Mouse (Mus musculus): ENCODE results near the gene Fmnl1. TPM values are rescaled to one million over a fixed set of nuclear protein-coding genes. Genes with fewer than 3 reads are reported as not detected.

Gene Fmnl1
- polyA plus RNA-seq, 1 experiment: not detected

DNA sequence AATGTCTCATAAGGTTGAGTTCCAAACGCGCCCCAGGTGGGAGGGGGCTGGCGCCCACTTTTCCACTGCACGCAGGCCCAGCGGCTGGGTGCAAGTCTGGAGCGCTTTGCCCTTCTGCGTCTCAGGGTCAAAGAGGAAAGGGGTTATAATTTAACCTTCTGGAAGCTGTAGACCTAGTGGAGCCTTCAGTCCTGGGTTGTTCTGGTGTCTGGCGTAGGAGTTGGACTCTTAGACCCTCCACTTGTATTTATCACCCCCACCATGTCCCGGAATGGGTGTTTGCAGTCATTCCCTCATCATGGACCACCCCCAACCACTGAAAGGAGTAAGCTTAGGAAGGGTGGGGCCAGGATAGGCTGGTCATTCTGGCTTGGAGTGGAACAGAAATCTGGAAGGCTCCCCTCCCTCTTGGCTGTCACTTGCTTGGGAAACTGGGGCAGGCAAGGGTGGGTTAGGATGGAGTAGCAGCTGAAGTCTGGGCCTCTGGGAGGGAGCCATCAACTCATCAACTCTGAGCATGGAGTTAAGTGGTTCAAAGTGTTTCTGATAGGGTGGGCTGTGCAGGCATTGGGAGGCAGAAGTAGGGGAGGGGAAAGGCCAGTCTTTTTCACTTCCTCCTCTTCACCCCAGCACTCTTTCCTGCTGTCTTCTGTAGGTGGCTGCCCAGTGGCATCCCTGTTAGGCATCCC is 940 bp downstream of the Fmnl1 start:
- TF ChIP-seq CTCF (IDR thresholded peaks at IDR 0.05; ENCODE audit: insufficient read depth, low read depth, low read length) (no peak), POLR2A (IDR thresholded peaks at IDR 0.05; ENCODE audit: insufficient read depth, low read depth, low read length) (no peak)
- Histone ChIP-seq H3K4me1 (ENCODE audit: control insufficient read depth, insufficient read depth, low read length) (peaks cover 31% of the 10 kb centered on the region), H3K4me3 (ENCODE audit: insufficient read depth, low read depth, low read length) (peak overlapping the region; percentile 79), H3K27ac (ENCODE audit: insufficient read depth, low read depth, low read length) (no peak overlapping the region)
- WGBS: 52% methylated on average over 9 of the region's 9 CpGs

DNA sequence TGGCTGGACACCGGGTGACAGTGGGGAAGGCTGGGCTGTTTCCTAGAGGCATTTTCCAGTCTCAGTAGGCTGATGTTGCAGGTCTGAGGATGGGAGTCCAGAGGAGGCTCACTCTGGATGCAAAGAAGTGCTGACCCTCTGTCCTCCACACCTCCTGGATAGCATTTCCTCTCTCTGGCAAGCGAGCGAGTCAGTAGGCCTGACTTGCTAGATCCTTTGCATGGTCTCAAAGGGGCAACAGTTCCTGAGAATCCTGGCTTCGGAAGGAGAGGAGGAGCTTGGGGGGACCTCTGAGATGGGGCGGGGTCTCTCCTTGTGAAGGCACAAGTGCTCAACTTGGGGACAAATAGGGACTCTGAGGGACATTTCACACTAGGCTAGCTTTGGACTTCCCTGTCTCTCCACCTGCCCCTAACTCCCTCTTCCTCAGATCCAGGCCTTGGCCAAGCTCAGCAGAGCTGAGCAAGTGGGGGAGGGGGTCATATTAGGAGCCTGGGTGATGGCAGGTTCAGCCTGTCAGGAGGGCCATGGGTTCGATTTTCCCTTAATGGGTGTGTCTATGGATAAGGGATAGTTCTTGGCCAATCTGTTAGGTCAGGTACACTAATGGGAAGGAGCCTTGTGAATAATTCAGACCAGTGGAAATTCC is 1.6 kb downstream of the Fmnl1 start:
- H3K4me1 ChIP-seq (ENCODE audit: control insufficient read depth, insufficient read depth, low read length): peaks cover 31% of the 10 kb centered on the region
- no peak overlapping the region for H3K27ac ChIP-seq (ENCODE audit: insufficient read depth, low read depth, low read length)
- WGBS: 78% methylated on average over 6 of the region's 6 CpGs
- TF ChIP-seq CTCF (IDR thresholded peaks at IDR 0.05; ENCODE audit: insufficient read depth, low read depth, low read length) (no peak), POLR2A (IDR thresholded peaks at IDR 0.05; ENCODE audit: insufficient read depth, low read depth, low read length) (no peak)
- peak overlapping the region; percentile 79 for H3K4me3 ChIP-seq (ENCODE audit: insufficient read depth, low read depth, low read length)

DNA sequence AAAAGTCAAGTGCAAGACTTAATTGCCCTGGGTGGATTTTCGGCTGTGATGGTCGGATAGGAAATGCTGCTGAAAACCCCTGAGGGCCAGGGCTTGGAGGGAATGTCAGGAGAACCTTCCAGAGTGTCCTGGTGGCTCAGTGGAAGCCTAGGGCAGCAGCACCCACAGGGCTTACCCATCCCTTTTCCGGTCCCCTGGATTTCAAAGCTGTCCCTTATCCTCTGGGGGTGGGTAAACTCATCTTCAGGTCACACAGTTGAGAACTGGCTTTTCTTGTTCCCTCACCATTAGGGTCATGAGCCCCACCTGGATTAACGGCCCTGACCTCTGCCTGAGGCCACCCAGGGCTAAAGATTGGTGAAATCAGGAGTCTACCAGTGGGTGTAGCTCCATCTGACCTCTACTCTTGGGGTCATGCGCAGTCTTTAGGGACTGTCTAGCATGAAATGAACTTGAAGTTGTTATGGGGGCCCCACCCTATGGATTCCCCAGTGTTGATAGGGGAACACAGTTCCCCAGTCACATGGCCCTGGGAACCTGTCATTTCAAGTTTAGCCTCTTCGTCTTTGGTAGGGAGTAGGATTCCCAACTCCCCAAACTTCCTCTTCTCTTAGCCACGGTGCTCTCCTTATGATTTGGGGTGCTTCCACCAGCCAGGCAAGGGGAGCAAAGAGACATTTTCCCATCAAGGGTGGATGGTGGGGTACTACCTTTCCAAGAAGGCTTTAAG is 2.3 kb downstream of the Fmnl1 start:
- TF ChIP-seq CTCF (IDR thresholded peaks at IDR 0.05; ENCODE audit: insufficient read depth, low read depth, low read length) (no peak), POLR2A (IDR thresholded peaks at IDR 0.05; ENCODE audit: insufficient read depth, low read depth, low read length) (no peak)
- H3K4me3 ChIP-seq (ENCODE audit: insufficient read depth, low read depth, low read length): no peak overlapping the region
- peaks cover 31% of the 10 kb centered on the region for H3K4me1 ChIP-seq (ENCODE audit: control insufficient read depth, insufficient read depth, low read length)
- 87% methylated on average over 7 of the region's 7 CpGs for WGBS
- H3K27ac ChIP-seq (ENCODE audit: insufficient read depth, low read depth, low read length): no peak overlapping the region

DNA sequence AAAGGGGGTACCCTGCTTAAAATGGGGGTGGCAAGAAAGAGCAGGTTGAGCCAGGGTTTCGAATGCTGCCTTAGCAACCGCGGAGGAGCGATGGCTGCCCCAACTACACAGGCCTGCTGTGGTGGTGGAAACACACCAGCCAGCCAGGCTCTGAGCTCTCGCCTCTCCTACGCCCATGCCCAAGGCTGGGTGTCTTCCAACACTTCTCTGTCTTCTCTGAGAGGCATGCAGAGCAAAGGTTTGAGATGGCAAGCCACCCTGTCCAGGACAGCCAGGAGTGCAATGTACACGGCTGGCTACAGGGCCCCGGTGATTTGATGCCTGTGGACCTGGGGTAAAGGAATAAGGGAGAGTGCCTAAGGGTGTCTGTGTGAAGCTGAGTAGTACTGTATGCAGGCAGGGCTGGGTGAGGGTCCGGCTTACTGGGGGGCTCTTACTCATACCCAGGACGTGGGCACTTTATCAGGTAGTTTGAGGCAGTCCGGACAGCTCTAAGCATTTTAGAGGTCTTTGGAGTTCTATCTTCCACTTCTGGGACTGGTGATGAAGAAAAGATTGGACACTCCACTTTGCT is 3.0 kb downstream of the Fmnl1 start:
- Histone ChIP-seq H3K27ac (ENCODE audit: insufficient read depth, low read depth, low read length) (no peak overlapping the region), H3K4me1 (ENCODE audit: control insufficient read depth, insufficient read depth, low read length) (peaks cover 31% of the 10 kb centered on the region), H3K4me3 (ENCODE audit: insufficient read depth, low read depth, low read length) (no peak overlapping the region)
- TF ChIP-seq CTCF (IDR thresholded peaks at IDR 0.05; ENCODE audit: insufficient read depth, low read depth, low read length) (no peak), POLR2A (IDR thresholded peaks at IDR 0.05; ENCODE audit: insufficient read depth, low read depth, low read length) (no peak)
- 95% methylated on average over 11 of the region's 11 CpGs for WGBS

DNA sequence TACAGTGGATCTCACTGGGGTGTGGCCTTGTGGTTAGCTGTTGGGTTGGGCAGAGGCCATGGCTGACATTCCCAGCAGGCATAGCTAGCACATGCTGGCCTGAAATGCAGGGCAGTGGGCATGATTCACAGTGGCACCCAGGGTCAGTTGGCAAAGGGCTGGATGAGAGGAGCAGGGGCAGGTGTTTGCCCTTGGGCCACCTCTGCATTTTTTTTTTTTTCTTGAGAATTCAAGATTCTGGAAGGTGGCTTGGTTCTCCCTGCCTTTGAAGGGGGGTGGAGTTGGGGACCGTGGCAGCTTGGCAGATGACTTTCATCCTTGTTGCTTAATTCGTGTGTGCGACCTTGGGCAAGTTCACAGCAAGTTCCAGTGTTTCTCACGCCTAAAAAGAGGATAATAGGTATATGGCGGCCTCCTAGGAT is 3.5 kb downstream of the Fmnl1 start:
- no peak for TF ChIP-seq POLR2A (IDR thresholded peaks at IDR 0.05; ENCODE audit: insufficient read depth, low read depth, low read length)
- TF ChIP-seq CTCF (IDR thresholded peaks at IDR 0.05; ENCODE audit: insufficient read depth, low read depth, low read length): no peak
- H3K4me3 ChIP-seq (ENCODE audit: insufficient read depth, low read depth, low read length): no peak overlapping the region
- H3K27ac ChIP-seq (ENCODE audit: insufficient read depth, low read depth, low read length): no peak overlapping the region
- WGBS: 87% methylated on average over 5 of the region's 5 CpGs
- peaks cover 28% of the 10 kb centered on the region for H3K4me1 ChIP-seq (ENCODE audit: control insufficient read depth, insufficient read depth, low read length)

DNA sequence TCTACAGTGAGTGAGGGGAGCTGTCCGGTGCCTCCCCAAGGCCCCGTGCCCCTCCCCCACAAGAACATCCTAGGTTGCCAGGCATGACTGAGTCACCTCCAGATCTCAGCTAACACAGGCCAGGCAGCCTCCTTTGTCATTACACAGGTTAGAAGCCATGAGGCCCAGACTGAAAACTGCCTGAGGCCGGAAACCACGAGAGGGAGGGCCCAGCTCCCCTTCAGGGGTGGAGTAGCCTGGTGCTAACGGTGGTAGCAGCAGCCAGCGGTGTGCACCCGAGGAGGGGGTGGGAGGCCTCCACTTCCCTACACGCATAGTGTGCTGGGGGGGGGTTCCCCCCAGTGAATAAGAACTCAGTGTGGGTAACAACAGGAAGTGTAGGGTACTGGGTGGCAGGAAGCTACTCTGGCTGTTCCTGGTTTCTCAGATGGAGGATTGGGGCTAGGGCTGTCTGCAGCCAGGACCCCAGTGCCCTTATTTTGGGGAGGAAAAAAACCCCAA is 4.0 kb downstream of the Fmnl1 start:
- TF ChIP-seq POLR2A (IDR thresholded peaks at IDR 0.05; ENCODE audit: insufficient read depth, low read depth, low read length): no peak
- no peak for TF ChIP-seq CTCF (IDR thresholded peaks at IDR 0.05; ENCODE audit: insufficient read depth, low read depth, low read length)
- H3K27ac ChIP-seq (ENCODE audit: insufficient read depth, low read depth, low read length): no peak overlapping the region
- peaks cover 28% of the 10 kb centered on the region for H3K4me1 ChIP-seq (ENCODE audit: control insufficient read depth, insufficient read depth, low read length)
- no peak overlapping the region for H3K4me3 ChIP-seq (ENCODE audit: insufficient read depth, low read depth, low read length)
- WGBS: 62% methylated on average over 8 of the region's 8 CpGs

DNA sequence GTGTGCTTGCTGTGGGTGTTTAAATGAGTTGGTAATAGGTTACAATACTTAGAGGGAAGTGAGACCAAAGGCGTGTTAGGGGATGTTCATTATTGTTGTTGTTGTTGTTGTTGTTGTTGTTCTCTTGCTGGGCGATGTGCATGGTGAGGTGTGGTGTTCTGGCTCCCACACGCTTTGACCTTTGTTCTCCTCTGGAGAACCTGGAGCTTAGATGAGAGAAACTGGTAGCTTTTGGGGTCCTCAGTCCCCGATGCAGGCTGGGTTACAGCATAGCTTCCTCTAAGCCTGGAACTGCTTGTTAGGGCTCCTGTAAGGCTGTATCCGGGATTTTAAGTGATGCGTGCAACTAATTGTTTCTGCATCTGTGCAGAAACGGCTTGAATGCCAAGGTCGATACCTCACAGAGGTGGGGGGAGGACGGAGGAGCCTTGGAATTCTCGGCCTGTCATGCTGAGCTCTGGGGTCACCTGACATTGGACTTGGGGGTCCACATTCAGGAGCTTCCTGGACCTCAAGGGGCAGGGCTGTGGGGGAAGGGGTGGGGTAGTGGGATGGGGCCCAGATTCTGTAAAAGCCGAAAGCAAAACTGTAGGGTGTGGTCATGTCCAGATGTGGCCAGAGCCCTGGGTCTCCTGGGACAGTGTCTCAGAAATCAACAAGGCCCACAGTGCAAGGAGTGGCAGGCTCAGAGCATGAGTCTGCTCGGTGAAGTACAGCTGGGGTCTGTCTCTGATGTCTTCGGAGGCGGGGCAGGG is 5.0 kb downstream of the Fmnl1 start:
- Histone ChIP-seq H3K4me3 (ENCODE audit: insufficient read depth, low read depth, low read length) (no peak overlapping the region), H3K4me1 (ENCODE audit: control insufficient read depth, insufficient read depth, low read length) (peaks cover 28% of the 10 kb centered on the region), H3K27ac (ENCODE audit: insufficient read depth, low read depth, low read length) (no peak overlapping the region)
- TF ChIP-seq POLR2A (IDR thresholded peaks at IDR 0.05; ENCODE audit: insufficient read depth, low read depth, low read length): no peak
- no peak for TF ChIP-seq CTCF (IDR thresholded peaks at IDR 0.05; ENCODE audit: insufficient read depth, low read depth, low read length)
- 71% methylated on average over 14 of the region's 14 CpGs for WGBS

DNA sequence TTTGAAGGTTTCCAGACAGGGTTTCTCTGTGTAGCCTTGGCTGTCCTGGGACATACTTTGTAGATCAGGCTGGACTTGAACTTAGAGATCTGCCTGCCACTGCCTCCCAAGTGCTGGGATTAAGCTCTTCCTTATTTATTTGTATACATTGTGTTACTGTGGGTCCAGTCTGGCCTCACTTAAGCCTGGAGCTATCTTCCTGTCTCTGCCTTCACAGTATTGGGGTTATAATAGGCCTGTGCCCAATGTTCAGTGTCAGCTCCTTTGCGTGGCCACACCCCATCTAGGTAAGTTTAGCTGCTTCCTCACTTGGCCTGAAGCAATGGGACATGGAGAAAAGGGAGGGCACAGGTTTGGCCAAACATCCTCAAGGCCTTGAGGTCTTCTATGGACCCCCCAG is 5.6 kb downstream of the Fmnl1 start:
- Histone ChIP-seq H3K4me3 (ENCODE audit: insufficient read depth, low read depth, low read length) (no peak overlapping the region), H3K27ac (ENCODE audit: insufficient read depth, low read depth, low read length) (no peak overlapping the region), H3K4me1 (ENCODE audit: control insufficient read depth, insufficient read depth, low read length) (peaks cover 28% of the 10 kb centered on the region)
- 100% methylated on average over 1 of the region's 1 CpGs for WGBS
- TF ChIP-seq POLR2A (IDR thresholded peaks at IDR 0.05; ENCODE audit: insufficient read depth, low read depth, low read length) (no peak), CTCF (IDR thresholded peaks at IDR 0.05; ENCODE audit: insufficient read depth, low read depth, low read length) (no peak)

Measured in olfactory bulb, adult 2 months (tissue).